Mouse (Mus musculus): ENCODE data around the gene Pcolce. TPM values are rescaled to one million over a fixed set of nuclear protein-coding genes. Genes with fewer than 3 reads are reported as not detected.

Gene Pcolce
- 10.5 and 12.3 TPM in 2 replicates for polyA plus RNA-seq (2014; fragmentation: Nextera tagmentation; extraction: Ambion mirVana)

GRCm38 (mm10) chr5:137613550-137613949 is at the start of gene Pcolce:
TSS of gene Pcolce (minus strand) at chr5:137613784.
- H3K4me2 ChIP-seq (ENCODE audit: low read length), result no peak within 1 kb of the TSS
- whole genome bisulfite sequencing, result 74% methylated on average over 11 of the region's 11 CpGs
- 0 out of 2 replicates have a peak, but pooled peaks cover under 1% of the 10 kb centered on the region for H3K27me3 ChIP-seq (replicated peaks; ENCODE audit: control insufficient read depth, insufficient read depth, low read length)
- H3K4me3 ChIP-seq (ENCODE audit: low read depth, low read length), result no peak within 1 kb of the TSS
- no peak within 1 kb of the TSS for H3K9ac ChIP-seq (ENCODE audit: low read length)
- no peak for DNase-seq (ENCODE audit: low spot score)
- no peak within 1 kb of the TSS for H3K27ac ChIP-seq (ENCODE audit: low read depth, low read length)
- H3K36me3 ChIP-seq (ENCODE audit: control insufficient read depth, insufficient read depth, low read length), result no peaks in the 10 kb centered on the region
- no peak for ATAC-seq
- no peaks in the 10 kb centered on the region for H3K9me3 ChIP-seq (replicated peaks; ENCODE audit: control insufficient read depth, low read length)
- H3K4me1 ChIP-seq (ENCODE audit: control insufficient read depth, insufficient read depth, low read length), result no peaks in the 10 kb centered on the region

DNA sequence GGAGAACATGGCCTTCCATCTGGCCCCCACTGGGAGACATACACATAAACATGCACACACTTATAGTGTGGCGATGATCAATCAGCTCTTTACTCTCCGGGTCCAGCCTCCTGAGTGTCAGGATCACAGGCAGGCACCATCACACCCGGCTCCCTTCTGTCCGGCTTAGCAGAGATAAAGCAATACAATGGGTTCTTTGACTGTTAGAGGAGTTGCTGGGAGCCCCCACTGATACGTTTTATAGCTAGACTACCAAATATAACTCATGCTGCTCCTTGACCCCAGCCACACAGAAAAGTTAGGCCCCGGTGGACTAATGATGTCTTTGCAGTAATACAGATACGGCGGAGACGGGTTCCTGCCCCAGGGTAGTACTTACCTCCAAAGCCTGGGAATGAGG is 49.5 kb upstream of the Pcolce start:
- Histone ChIP-seq H3K36me3 (ENCODE audit: control insufficient read depth, insufficient read depth, low read length) (peaks cover 83% of the 10 kb centered on the region), H3K27ac (ENCODE audit: low read depth, low read length) (no peak overlapping the region), H3K9ac (ENCODE audit: low read length) (no peak overlapping the region), H3K4me3 (ENCODE audit: low read depth, low read length) (no peak overlapping the region), H3K4me1 (ENCODE audit: control insufficient read depth, insufficient read depth, low read length) (no peaks in the 10 kb centered on the region), H3K27me3 (replicated peaks; ENCODE audit: control insufficient read depth, insufficient read depth, low read length) (no peaks in the 10 kb centered on the region), H3K4me2 (ENCODE audit: low read length) (no peak overlapping the region), H3K9me3 (replicated peaks; ENCODE audit: control insufficient read depth, low read length) (no peaks in the 10 kb centered on the region)
- 79% methylated on average over 9 of the region's 9 CpGs for WGBS
- no peak for DNase-seq (ENCODE audit: low spot score)
- ATAC-seq, result no peak

DNA sequence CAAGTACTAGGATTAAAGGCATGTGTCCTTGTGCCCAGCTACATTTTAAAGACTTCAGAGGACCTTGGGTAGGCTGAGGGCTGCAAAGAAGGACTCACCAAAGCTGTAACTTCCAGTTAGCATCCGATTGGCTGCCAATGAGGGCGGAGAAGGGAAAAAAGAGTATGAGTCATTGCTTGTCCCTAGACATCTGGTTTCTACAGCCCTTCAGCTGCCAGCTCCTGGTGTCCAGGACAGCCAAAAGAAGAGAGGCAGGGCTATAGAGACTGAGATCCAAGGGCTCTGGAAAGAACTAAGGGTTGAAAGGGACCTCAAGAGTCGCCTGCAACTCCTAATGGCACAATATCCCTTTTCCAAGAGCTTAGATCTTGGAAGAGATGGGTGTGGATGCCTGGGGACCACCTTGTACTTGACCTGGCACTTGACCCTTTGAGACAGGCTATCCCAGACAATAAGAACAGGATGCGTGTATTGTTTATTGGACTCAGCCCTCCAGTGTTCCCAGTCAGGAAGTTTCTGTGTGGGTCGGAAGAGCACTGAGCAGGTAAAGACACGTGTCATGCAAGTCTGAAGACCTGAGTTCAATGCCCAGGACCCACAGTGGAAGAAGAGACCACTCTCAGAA is 46.6 kb upstream of the Pcolce start:
- no peaks in the 10 kb centered on the region for H3K4me1 ChIP-seq (ENCODE audit: control insufficient read depth, insufficient read depth, low read length)
- no peak overlapping the region for H3K4me2 ChIP-seq (ENCODE audit: low read length)
- 89% methylated on average over 6 of the region's 6 CpGs for WGBS
- ATAC-seq (no peak), DNase-seq (ENCODE audit: low spot score) (no peak)
- H3K36me3 ChIP-seq (ENCODE audit: control insufficient read depth, insufficient read depth, low read length), result peaks cover 67% of the 10 kb centered on the region
- no peaks in the 10 kb centered on the region for H3K27me3 ChIP-seq (replicated peaks; ENCODE audit: control insufficient read depth, insufficient read depth, low read length)
- H3K4me3 ChIP-seq (ENCODE audit: low read depth, low read length), result no peak overlapping the region
- no peak overlapping the region for H3K9ac ChIP-seq (ENCODE audit: low read length)
- H3K9me3 ChIP-seq (replicated peaks; ENCODE audit: control insufficient read depth, low read length), result no peaks in the 10 kb centered on the region
- H3K27ac ChIP-seq (ENCODE audit: low read depth, low read length), result no peak overlapping the region

- ATAC-seq (peak; percentile 79), DNase-seq (ENCODE audit: low spot score) (peak; percentile 92)
- WGBS, result 33% methylated on average over 6 of the region's 6 CpGs
- Histone ChIP-seq H3K4me1 (ENCODE audit: control insufficient read depth, insufficient read depth, low read length) (no peaks in the 10 kb centered on the region), H3K9ac (ENCODE audit: low read length) (no peak overlapping the region; the same call in 1 of the 2 replicates), H3K27me3 (replicated peaks; ENCODE audit: control insufficient read depth, insufficient read depth, low read length) (no peaks in the 10 kb centered on the region), H3K9me3 (replicated peaks; ENCODE audit: control insufficient read depth, low read length) (no peaks in the 10 kb centered on the region), H3K4me2 (ENCODE audit: low read length) (no peak overlapping the region), H3K4me3 (ENCODE audit: low read depth, low read length) (no peak overlapping the region), H3K27ac (ENCODE audit: low read depth, low read length) (no peak overlapping the region), H3K36me3 (ENCODE audit: control insufficient read depth, insufficient read depth, low read length) (peaks cover 69% of the 10 kb centered on the region)
These were observed 43.4 kb upstream of the Pcolce start for GRCm38 (mm10) chr5:137656977-137657376.

- Histone ChIP-seq H3K9me3 (replicated peaks; ENCODE audit: control insufficient read depth, low read length) (no peaks in the 10 kb centered on the region), H3K4me1 (ENCODE audit: control insufficient read depth, insufficient read depth, low read length) (no peaks in the 10 kb centered on the region; the same call in 1 of the 2 replicates), H3K27ac (ENCODE audit: low read depth, low read length) (no peak overlapping the region), H3K27me3 (replicated peaks; ENCODE audit: control insufficient read depth, insufficient read depth, low read length) (no peaks in the 10 kb centered on the region), H3K4me3 (ENCODE audit: low read depth, low read length) (no peak overlapping the region), H3K9ac (ENCODE audit: low read length) (no peak overlapping the region), H3K4me2 (ENCODE audit: low read length) (no peak overlapping the region), H3K36me3 (ENCODE audit: control insufficient read depth, insufficient read depth, low read length) (peaks cover 60% of the 10 kb centered on the region)
- ATAC-seq (no peak), DNase-seq (ENCODE audit: low spot score) (peak; percentile 31)
- WGBS, result 84% methylated on average over 7 of the region's 7 CpGs
These were observed 41.2 kb upstream of the Pcolce start for GRCm38 (mm10) chr5:137654746-137655145.

GRCm38 (mm10) chr5:137653366-137653765 is 39.8 kb upstream of the Pcolce start:
- Histone ChIP-seq H3K9ac (ENCODE audit: low read length) (no peak overlapping the region), H3K4me2 (ENCODE audit: low read length) (no peak overlapping the region), H3K9me3 (replicated peaks; ENCODE audit: control insufficient read depth, low read length) (no peaks in the 10 kb centered on the region), H3K4me3 (ENCODE audit: low read depth, low read length) (no peak overlapping the region), H3K36me3 (ENCODE audit: control insufficient read depth, insufficient read depth, low read length) (peaks cover 48% of the 10 kb centered on the region), H3K27me3 (replicated peaks; ENCODE audit: control insufficient read depth, insufficient read depth, low read length) (no peaks in the 10 kb centered on the region), H3K27ac (ENCODE audit: low read depth, low read length) (no peak overlapping the region), H3K4me1 (ENCODE audit: control insufficient read depth, insufficient read depth, low read length) (no peaks in the 10 kb centered on the region; the same call in 1 of the 2 replicates)
- ATAC-seq, result no peak
- WGBS, result 96% methylated on average over 10 of the region's 10 CpGs
- DNase-seq (ENCODE audit: low spot score), result no peak

DNA sequence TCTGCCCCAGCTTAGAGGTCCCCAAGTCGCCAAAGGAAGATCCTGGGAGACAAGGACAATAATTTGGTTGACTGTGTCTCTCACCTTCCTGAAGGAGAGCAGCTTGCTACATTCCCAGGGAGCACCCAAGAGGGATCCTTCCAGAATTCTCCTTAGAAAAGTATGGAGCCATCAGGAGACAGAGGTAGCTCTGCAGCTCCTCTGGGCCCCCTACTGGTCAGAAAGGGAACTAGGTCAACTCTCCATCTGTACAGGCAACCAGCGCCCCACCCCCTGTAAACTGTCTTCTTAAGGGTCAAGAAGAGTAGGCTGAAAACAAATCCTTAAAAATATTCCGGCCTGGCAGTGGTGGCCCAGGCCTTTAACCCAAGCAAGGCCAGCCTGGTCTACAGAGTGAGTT is 38.9 kb upstream of the Pcolce start:
- Histone ChIP-seq H3K9ac (ENCODE audit: low read length) (no peak overlapping the region), H3K27ac (ENCODE audit: low read depth, low read length) (no peak overlapping the region), H3K27me3 (replicated peaks; ENCODE audit: control insufficient read depth, insufficient read depth, low read length) (no peaks in the 10 kb centered on the region), H3K4me1 (ENCODE audit: control insufficient read depth, insufficient read depth, low read length) (no peaks in the 10 kb centered on the region; the same call in 1 of the 2 replicates), H3K4me2 (ENCODE audit: low read length) (no peak overlapping the region), H3K36me3 (ENCODE audit: control insufficient read depth, insufficient read depth, low read length) (peaks cover 45% of the 10 kb centered on the region), H3K4me3 (ENCODE audit: low read depth, low read length) (no peak overlapping the region), H3K9me3 (replicated peaks; ENCODE audit: control insufficient read depth, low read length) (no peaks in the 10 kb centered on the region)
- DNase-seq (ENCODE audit: low spot score) (peak; percentile 85), ATAC-seq (peak; percentile 56)
- WGBS, result 17% methylated on average over 3 of the region's 3 CpGs

DNA sequence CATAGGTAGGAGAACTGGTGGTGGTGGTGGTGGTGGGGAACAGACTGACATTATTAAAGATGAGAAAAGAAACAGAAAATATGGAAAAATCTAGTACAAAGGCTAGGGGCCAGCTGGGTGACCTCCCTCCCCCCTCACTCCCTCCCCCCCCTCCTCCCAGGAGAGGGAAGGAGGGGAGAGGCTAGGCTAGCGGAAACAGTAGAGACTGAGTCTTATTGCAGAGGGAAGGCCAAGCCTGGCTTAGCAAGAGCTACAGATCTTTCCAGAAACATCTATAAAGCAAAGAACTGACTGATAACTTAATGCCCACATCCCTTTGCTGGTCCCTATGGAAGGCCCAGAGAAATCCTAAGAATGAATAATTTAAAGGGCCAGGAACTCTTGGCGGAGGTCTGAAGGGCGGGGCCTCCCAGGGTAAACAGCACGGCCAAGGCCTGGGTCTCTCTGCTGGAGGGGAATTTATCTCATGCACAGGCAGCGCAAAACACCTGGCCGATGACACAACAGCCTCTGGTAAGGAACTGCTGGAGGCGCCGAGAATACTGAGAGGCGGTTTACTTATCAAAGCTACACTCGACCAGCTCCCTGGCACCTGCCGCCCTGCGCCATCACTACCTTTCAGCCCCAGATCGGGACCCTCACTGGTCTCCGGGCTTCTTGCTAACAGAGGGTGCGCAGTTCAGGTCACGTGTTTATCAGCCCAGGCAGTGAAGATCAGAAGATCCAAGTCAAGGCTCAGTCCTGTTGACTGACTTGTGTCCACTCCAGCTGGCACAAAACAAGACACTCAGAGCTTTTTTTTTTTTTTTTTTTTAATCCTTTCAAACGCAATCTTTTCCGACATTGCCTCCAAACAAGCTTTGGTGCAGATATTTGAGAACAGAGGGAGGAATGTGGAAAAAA is 36.3 kb upstream of the Pcolce start:
- no peak for ATAC-seq

More for the DNA sequence above, 36.3 kb upstream of the Pcolce start:
- peaks cover 16% of the 10 kb centered on the region for H3K27me3 ChIP-seq (replicated peaks; ENCODE audit: control insufficient read depth, insufficient read depth, low read length)
- H3K9me3 ChIP-seq (replicated peaks; ENCODE audit: control insufficient read depth, low read length), result no peaks in the 10 kb centered on the region
- no peaks in the 10 kb centered on the region; the same call in 1 of the 2 replicates for H3K4me1 ChIP-seq (ENCODE audit: control insufficient read depth, insufficient read depth, low read length)
- peaks cover 35% of the 10 kb centered on the region for H3K36me3 ChIP-seq (ENCODE audit: control insufficient read depth, insufficient read depth, low read length)
- DNase-seq (ENCODE audit: low spot score), result no peak
- no peak overlapping the region for H3K4me3 ChIP-seq (ENCODE audit: low read depth, low read length)
- 20% methylated on average over 17 of the region's 18 CpGs for WGBS
- H3K27ac ChIP-seq (ENCODE audit: low read depth, low read length), result no peak overlapping the region
- H3K9ac ChIP-seq (ENCODE audit: low read length), result no peak overlapping the region
- H3K4me2 ChIP-seq (ENCODE audit: low read length), result 0 out of 2 replicates have a peak overlapping the region, but pooled peaks have one; percentile 5
